Mouse (Mus musculus) monocyte, adult 5-6 weeks (primary cell): ENCODE measurements around the gene Tnfsf8. TPM values are rescaled to one million over a fixed set of nuclear protein-coding genes. Genes with fewer than 3 reads are reported as not detected.
A peak's percentile ranks its signal among the peaks of the same experiment; 100 is the strongest.

Source experiments
- ATAC-seq: fragments of 153-309, 156-312 bp; replicated peaks from 2 replicates; pipeline ENCODE4 v1.8.0; 2017; ENCODE audit warnings: mild to moderate bottlenecking; ENCODE audit not compliant: low TSS enrichment, insufficient number of reproducible peaks, severe bottlenecking, poor library complexity, low FRiP score
- total RNA-seq: library from RNA; stranded (forward); fragments of 200-1000, 200-491, 200-594 nt; gene quantifications from 3 replicates; pipeline ENCODE4 v1.2.3, GENCODE M21; 2017

Gene Tnfsf8
- total RNA-seq, result 0.32 to 2.0 TPM (median 0.57 TPM) in 3 replicates

DNA sequence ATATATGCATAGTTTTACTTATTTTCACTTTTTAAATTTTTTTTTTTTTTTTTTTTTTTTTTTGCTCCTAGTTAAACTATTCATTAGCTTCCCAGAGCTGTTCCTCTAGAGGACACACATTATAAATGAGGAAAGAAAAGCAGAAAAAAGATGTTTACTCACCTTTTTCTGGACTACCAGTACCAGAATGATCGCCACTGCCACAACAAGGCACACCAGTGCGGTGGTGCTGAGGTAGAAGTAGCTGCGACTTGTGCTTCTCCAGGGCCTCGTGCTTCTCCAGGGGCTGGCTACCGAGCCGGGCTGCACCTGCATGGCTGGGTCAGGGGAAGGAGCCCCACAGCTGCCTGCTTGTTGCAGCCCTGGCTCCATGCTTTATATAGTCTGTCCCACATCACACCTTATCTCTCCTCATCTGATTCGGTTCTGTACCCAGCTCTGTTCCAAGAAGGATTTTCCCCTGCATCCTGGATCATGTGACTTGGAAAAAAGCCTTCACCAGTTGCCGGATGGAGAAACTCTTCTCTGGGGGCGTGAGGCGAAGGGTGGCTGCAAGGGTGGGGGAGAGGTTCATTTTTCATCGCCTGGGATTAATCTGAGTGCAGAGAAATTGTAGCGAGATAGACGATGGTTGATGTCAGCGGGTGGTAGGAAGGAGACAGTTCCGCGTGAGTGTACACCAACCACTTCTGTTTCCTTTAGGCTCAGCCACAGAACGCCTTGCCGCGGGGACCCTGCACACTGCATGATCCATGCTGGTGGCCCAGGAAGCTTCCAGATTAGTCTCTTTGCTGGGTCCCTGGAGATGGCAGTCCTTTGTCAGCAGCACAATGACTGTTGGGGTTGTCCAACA lies at the start of gene Tnfsf8:
Gene Tnfsf8, minus strand, starts transcription at position 660 of the 853 bp plus-strand sequence.
- peak; percentile 50; the same call in 1 of the 2 replicates for ATAC-seq

DNA sequence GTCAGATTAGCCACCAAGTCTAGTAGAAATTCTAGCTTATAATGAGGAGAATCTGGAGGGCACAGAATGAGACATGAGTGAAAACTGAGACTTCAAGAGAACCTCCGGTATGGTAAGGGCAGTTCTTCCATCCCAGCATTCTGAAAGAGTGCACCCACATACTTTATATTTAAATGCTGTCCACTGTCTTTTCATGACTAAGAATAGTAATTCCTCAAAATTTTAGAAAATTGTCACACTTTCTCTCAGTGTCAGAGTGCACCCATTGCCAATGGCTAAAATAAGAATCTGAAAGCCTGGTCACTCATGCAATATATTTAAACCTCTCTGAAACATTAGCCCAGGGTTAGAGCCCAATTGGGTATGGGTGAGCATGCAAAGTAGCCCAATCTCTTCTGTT lies 47.4 kb upstream of the Tnfsf8 start:
- ATAC-seq, result no peak

DNA sequence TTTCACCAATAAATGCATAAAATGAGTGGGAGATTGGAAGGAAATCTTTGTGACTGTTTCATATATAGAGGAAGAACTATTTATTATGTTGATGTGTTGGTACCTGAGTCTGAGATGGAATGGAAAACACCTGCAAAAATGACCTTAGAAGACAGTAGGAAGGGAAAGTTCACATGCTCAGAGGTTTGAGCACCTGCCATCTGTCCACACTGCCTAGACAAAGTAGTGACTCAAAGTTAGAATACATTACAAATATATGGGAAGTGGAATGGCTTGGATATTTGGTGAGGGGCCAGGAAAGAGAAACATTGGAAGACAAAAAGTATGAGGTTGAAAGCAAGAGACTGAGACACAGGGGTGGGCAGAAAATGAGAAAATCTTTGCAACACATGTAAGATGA lies 46.3 kb upstream of the Tnfsf8 start:
- no peak for ATAC-seq

DNA sequence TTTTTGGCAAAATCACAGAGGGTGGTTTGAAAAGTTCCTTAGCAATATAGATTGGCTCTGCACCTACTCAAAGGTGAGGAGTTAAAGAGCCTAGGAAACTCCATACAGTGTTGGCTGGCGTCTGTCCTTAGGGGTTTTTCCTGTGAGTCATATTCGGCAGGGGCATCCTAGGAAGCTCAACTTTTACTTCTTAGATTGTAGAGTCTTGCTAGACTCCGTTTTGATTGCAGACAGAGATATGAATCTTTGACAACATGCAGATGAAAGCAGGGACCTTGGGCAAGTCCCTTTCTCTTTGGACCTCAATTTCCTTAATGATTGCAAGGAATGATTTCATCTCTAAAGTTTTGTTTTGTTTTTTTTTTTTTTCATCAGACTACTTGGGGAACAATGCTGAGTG lies 44.9 kb upstream of the Tnfsf8 start:
- ATAC-seq, result no peak

DNA sequence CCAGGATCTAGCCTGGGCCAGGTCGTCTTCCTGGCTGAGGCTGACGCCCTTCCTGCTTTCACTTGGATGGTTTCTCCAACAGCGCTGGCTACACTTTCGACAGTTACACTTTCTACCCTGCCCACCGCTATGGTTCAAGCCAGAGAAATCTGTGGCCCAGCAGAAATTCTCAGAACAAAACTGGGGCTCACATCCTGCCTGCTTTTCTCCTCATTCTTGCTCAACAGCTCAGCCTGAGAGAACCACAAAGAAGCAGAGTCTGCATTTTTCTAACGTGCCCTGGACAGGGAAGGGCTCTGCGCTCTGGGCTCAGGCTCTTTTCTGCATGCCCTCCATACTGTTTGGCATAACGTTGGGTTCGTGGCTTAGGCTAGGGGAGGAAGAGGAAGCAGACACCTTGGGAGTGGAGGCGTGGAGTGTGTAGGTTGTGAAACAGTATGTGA lies 38.0 kb upstream of the Tnfsf8 start:
- ATAC-seq, result peak; percentile 63; the same call in 1 of the 2 replicates

DNA sequence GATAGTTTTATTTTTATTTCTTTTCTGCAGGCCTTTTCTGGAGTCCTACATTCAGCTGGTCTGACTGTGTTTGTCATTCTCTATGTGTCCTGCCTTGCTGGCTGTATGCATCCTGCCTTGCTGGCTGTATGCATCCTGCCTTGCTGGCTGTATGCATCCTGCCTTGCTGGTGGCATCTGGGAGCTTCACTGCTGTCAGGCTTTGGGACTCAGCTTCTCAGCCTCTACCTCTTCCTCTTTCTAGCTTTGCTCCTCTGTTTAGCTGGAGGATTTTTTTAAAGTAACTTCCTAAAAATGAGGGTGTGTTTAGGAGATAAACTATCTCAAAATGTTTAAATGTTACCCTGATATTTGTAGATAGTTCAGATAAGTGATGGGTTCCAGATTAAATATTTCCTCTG lies 36.0 kb upstream of the Tnfsf8 start:
- 0 out of 2 replicates have a peak, but pooled peaks have one; percentile 40 for ATAC-seq

DNA sequence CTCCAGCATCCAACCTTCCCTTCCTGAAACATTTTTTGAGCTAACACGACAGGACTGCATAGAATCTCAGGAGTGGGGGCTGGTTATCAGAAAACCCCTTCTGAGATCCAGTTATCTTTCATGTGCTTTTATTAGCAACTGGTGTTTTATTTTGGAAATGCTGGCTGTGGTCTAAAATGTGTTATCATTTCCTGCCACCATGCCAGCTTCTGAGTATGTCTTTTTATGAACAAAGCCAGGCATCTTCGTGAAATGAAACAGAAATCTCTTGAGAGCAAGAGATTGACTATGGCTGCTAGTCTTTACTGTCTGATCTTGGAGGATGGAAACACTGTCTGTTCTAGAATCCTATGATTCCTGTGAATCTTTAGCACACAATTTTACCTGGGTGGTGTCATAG lies 25.0 kb upstream of the Tnfsf8 start:
- no peak for ATAC-seq

DNA sequence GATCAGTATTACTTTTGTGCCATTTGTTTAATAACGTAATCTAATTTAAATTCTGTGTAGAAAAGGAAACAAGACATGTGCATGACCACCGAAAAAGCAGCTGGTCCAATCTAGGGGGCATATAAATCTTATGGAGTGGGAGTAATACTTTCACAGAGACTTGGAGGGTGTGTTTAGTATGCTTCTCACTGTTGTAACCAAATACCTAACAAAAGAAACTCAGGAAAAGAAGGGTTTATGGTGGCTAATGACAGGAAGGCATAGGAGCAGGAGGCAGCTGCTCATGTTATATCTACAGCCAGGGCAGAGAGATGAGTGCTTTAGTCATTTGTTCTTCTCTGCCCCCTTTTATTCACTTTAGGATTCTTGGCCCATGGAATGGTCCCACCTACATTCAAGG lies 15.6 kb upstream of the Tnfsf8 start:
- ATAC-seq, result no peak

DNA sequence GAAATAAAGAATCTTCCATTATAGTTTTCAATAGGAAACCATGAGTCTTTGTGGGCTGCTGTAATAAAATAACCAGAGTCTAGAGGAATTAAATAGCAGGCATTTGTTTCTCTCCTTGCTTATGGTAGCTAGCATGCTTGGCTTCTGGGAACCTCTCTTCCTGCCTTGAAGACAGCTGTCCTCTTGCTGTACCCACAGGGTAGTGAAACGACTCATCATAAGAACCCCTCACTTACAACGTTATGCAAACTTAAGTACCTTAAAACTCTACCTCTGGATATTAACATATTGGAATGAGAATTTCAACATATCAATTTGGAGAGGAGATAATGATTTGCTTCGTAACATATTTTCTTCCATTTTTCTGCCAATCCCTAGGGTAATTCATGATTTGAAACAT lies 14.3 kb upstream of the Tnfsf8 start:
- no peak for ATAC-seq

DNA sequence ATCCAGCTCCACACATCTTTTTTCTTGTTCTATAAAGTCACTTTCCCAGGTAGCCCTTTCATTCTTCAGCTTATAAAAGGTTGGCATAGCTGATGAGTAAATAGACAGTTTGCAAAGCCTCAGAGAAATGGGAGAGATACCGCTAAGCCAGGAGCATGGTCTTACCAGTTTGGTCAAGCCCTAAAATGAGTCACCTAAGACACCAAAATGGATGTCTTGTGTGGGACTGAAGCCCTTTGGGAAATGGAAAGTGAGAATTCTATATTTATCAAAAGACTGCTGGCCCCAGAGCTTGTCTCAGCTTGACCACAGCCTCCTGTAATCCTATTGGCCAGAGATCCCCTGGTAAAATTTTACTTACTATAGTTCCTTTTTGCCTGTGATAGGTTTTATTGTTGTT lies 9.5 kb upstream of the Tnfsf8 start:
- no peak for ATAC-seq

DNA sequence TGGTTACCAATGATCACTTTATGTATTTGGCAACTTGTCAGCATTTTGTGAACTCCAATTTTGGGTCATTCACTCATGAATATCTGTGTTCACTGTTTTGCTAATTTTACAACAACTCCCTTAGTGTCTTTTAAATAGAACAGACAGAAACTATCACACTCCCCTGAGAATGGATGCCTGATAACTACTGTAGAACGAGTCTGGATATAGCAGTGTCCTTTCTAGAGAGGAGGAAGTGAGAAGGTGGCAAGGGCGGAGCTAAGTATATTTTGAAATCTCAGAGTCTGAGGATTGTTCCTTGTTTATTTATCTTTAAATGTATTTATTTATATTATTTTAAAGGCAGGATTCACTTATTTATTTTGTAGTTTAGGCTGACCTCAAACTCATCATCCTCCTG lies 7.6 kb upstream of the Tnfsf8 start:
- 0 out of 2 replicates have a peak, but pooled peaks have one; percentile 66 for ATAC-seq

DNA sequence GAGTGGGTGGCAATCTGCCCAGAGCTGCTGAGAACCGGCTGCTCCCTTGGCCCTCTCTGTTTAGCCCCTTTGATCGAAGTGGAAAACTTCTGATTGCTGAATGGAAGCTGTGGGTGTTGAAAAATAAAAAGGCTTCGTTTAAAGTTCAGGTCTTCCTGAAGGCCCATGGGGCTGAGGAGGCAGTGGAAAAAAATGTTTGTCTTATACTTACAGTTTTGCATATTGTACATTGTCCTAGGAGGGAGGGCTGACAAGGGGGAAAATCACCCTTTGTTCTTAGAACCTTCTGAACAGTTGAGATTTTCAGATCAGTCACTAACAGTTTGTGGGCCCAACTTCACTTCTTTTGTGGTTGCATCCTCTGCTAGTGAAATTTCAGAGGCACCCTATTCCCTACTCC lies 1.8 kb upstream of the Tnfsf8 start:
- ATAC-seq, result no peak

DNA sequence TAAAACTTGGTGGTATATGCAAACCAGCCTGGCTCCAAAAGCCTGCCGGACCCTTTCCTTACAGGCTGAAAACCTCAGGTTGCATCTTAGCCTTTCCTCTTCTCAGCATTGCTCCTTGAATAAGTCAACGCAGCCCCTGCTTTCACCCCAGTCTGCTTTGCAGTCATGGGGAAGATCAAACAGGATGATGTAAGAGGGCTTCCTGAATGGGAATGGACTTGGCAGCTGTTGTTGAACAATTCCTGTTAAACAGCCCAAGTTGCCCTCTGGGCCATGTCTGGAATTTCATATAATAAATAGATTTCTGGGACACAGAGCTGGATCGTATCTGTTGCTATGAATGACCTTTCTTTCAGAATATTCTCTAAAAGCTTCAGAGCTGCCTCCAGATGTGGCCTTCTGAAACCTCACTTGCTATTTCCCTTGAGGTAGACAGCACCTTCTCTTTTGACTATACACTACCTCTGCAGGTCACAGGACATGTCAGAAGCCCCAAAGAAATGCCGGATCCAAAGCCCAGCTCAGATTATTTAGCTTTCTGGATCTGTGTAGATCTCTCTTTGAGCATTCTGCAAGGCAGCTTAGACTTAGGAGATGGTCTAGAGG lies 1.0 kb upstream of the Tnfsf8 start:
- no peak for ATAC-seq

DNA sequence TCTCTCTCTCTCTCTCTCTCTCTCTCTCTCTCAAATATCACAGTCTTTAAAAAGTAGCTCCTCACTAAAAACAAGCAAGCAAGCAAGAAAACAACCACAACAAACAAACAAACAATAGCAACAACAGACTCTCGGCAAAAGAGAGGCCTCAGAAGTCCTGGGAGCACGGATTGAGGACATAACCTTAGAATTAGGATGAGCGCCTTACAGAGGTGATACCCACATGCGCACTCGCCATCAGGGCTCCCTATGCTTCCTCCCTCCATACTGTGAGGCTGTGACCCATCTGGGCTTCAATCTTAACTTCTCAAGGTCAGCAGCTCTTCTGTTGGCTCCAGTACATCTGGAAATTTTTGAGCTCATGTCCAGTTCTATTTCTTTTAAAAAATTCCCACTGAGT lies 911 bp downstream of the Tnfsf8 start:
- no peak for ATAC-seq

DNA sequence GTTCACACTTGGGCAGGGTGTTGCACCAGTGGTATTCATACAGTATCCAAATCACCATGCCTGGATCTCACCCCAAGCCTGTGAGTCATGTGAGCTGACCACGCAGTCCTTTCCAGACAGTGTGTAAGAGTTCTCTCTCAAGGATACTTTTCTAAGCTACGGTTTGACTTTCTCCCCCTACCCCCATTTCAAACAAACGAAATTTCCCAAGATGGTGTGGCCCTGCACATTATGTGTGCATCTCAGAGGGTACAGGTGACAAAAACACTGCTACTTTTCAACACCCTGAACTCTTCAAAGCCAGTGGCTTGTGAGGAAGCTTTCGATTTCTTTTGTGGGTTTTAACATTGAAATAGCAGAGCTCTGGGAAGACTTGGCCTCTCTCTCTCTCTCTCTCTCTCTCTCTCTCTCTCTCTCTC lies 1.4 kb downstream of the Tnfsf8 start:
- ATAC-seq, result no peak

DNA sequence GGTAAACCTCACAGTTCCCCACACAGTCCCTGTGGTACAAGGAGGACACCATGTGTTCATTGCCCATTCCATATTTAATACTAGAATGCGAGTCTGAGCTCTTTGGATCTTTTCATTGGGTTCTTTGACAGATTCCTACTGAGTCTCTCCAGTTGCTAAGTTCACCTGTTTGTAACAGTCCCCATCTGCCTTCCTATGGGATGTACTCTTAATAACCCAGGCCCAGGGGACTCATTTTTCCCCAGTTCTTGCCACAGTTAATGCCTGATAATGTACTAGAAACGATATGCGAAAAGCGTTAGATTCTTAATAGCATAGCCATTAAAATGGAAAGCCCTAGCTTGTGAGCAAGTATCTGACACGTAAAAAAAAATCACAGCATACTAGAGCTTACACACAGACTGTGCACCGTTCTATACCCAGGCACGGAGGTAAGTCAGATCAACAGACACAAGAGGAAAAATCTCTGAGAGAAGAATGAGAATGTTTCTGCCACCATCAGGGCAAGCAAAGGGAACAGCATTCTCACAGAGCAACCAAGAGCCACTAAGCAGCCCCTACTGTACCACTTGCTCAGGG lies 2.4 kb downstream of the Tnfsf8 start:
- ATAC-seq, result no peak

DNA sequence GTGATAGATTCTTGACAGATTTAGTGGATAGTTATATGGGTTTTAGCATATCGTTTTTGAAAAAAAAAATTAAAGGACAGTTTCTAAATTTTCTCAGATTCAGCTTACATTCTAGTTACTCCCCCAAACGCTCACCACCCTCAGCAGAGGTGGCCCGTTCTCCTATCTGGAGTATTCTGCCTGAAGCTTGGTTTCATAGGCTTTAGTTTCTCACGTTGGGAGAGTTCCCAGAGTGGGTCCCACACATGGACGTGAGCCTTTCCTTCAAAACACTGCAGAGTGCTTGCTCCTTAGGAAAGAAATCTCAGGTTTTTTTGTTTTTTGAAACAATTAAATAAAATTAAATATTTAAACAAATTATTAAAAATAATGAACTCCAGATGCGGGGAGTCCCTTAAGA lies 4.4 kb downstream of the Tnfsf8 start:
- ATAC-seq, result no peak

DNA sequence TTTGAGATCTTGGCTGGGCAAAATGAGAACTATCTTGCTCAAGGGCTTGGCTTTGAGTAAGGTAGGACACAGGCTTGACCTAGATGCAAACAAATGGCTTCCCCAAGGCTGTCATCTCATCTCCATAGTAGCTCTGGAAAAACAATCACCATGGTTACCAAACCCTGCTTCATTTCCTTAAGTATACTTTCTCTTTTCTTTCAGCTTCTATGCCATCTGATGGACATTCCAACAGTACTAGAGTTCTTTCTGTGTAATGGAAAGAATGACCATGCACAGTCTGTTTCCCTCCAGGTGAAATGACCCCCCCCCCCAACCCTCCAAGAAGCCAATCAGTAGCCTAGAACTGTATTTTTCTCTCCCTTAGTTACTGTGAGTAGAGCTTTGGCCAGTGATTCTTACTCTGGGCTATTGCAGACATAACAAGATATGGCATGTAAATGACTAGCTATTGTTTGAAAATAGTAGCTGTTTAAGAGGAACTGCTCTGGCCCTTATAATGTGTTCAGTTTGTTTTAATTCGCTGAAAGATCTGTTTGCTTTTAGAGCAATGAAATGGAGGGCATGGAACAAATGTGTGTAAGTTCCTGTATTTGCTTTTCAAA lies 7.3 kb downstream of the Tnfsf8 start:
- ATAC-seq, result no peak

DNA sequence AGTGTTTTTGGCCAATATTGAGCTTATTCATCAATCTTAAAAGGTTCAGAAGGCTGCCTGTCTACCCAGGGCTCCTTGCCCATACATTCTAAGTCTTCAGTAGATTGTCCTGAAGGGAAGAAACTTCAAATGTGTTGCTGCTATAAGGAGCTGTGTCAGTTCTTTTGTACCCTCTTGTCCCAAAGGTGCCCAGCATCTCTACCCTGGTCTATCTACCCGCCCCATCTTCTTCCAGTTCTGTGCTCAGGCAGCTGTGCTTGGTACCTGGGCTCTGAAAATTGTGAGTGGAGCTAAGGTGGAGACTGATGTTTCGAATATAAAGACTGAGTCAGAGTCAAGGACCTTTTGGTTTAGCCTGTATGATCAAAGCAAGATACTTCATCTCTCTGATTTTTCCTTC lies 11.1 kb downstream of the Tnfsf8 start:
- no peak for ATAC-seq
